In genomic region chr3:133617036-133617435, GRCm38 (mm10) we compare ENCODE assay signal across 17 mouse cellular contexts.
"Had no signal": no experiment of that assay in that cellular context is flagged by ENCODE, and none has a peak within 500 bp of the region (broad histone marks: within the 10 kb centered on the region; RNA-seq: fewer than 3 reads in every experiment).

No protein-coding gene starts in this region.

- DNase-seq: lung, adult 18-20 months; lung, embryonic 14.5 days; lung, postnatal 14 days; lung, postnatal 36 days; right cerebral cortex, postnatal 14 days; thymus, adult 2 months; thymus, postnatal 25 days; thymus, postnatal 4 days had no signal

- H3K4me3 ChIP-seq: megakaryocyte, embryonic 14.5 days; midbrain, embryonic 13.5 days; midbrain, embryonic 15.5 days; neural tube, embryonic 12.5 days; stomach, embryonic 15.5 days had no signal

- H3K27ac ChIP-seq: liver, embryonic 14.5 days; macrophage; midbrain, embryonic 13.5 days; midbrain, embryonic 15.5 days; neural tube, embryonic 12.5 days; stomach, embryonic 15.5 days; stomach, postnatal 0 days had no signal

- H3K27me3 ChIP-seq: megakaryocyte, embryonic 14.5 days; midbrain, embryonic 13.5 days; midbrain, embryonic 15.5 days; neural tube, embryonic 12.5 days; stomach, embryonic 15.5 days had no signal

- H3K4me1 ChIP-seq: neural tube, embryonic 12.5 days; stomach, embryonic 15.5 days had no signal

- H3K9me3 ChIP-seq: megakaryocyte, embryonic 14.5 days; midbrain, embryonic 13.5 days; midbrain, embryonic 15.5 days; neural tube, embryonic 12.5 days; stomach, embryonic 15.5 days had no signal

- H3K9ac ChIP-seq: liver, embryonic 14.5 days; lung, embryonic 14.5 days; midbrain, embryonic 13.5 days; midbrain, embryonic 15.5 days; neural tube, embryonic 12.5 days; stomach, embryonic 15.5 days had no signal

- H3K4me2 ChIP-seq: lung, embryonic 14.5 days; midbrain, embryonic 11.5 days; midbrain, embryonic 13.5 days; midbrain, embryonic 15.5 days; neural tube, embryonic 12.5 days; stomach, embryonic 15.5 days had no signal

- ATAC-seq: midbrain, embryonic 13.5 days; midbrain, embryonic 15.5 days had no signal

- H3K36me3 ChIP-seq: midbrain, embryonic 13.5 days; midbrain, embryonic 15.5 days; neural tube, embryonic 12.5 days; stomach, embryonic 15.5 days had no signal
